Mouse (Mus musculus): ENCODE measurements at regions not wholly inside any gene's neighbourhood (a gene's known extent, or its start where the extent isn't known, plus 50 kb on each side); places are given as distances from the start of the nearest gene placed in this dataset.

GRCm38 (mm10) chr8:126659691-126660657 lies 66.2 kb upstream of the Irf2bp2 start:
- peak overlapping the region; percentile 89 for H3K27ac ChIP-seq (ENCODE audit: low read length)
- H3K36me3 ChIP-seq (ENCODE audit: control insufficient read depth, insufficient read depth, low read length), result no peaks in the 10 kb centered on the region
- H3K9me3 ChIP-seq (replicated peaks; ENCODE audit: control insufficient read depth, low read length), result no peaks in the 10 kb centered on the region
- H3K4me1 ChIP-seq (ENCODE audit: control insufficient read depth, insufficient read depth, low read length), result peaks cover 61% of the 10 kb centered on the region
- no peaks in the 10 kb centered on the region for H3K27me3 ChIP-seq (ENCODE audit: control insufficient read depth, insufficient read depth, low read length)
- H3K4me3 ChIP-seq (replicated peaks; ENCODE audit: low read length), result no peak overlapping the region
- no peak for ATAC-seq (ENCODE audit: insufficient read depth, low FRiP score)
- WGBS, result 27% methylated on average over 12 of the region's 12 CpGs
- peak overlapping the region; percentile 53 for H3K9ac ChIP-seq (ENCODE audit: low read length)
- peak overlapping the region; percentile 41 for H3K4me2 ChIP-seq (ENCODE audit: low read depth, low read length)

- no peaks in the 10 kb centered on the region for H3K36me3 ChIP-seq (ENCODE audit: control insufficient read depth, insufficient read depth, low read length)
- H3K4me2 ChIP-seq (ENCODE audit: low read depth, low read length), result no peak overlapping the region
- H3K9ac ChIP-seq (ENCODE audit: low read length), result no peak overlapping the region
- ATAC-seq (ENCODE audit: insufficient read depth, low FRiP score), result no peak
- H3K4me3 ChIP-seq (replicated peaks; ENCODE audit: low read length), result no peak overlapping the region
- peaks cover 36% of the 10 kb centered on the region for H3K4me1 ChIP-seq (ENCODE audit: control insufficient read depth, insufficient read depth, low read length)
- H3K27ac ChIP-seq (ENCODE audit: low read length), result no peak overlapping the region
- H3K27me3 ChIP-seq (ENCODE audit: control insufficient read depth, insufficient read depth, low read length), result no peaks in the 10 kb centered on the region
- no peaks in the 10 kb centered on the region for H3K9me3 ChIP-seq (replicated peaks; ENCODE audit: control insufficient read depth, low read length)
- 76% methylated on average over 6 of the region's 6 CpGs for WGBS
Measured at GRCm38 (mm10) chr8:126657546-126657945, 63.8 kb upstream of the Irf2bp2 start.

- Histone ChIP-seq H3K4me3 (replicated peaks; ENCODE audit: low read length) (no peak overlapping the region), H3K36me3 (ENCODE audit: control insufficient read depth, insufficient read depth, low read length) (no peaks in the 10 kb centered on the region), H3K27me3 (ENCODE audit: control insufficient read depth, insufficient read depth, low read length) (no peaks in the 10 kb centered on the region), H3K9ac (ENCODE audit: low read length) (no peak overlapping the region), H3K4me2 (ENCODE audit: low read depth, low read length) (no peak overlapping the region), H3K4me1 (ENCODE audit: control insufficient read depth, insufficient read depth, low read length) (peaks cover 28% of the 10 kb centered on the region), H3K9me3 (replicated peaks; ENCODE audit: control insufficient read depth, low read length) (no peaks in the 10 kb centered on the region), H3K27ac (ENCODE audit: low read length) (no peak overlapping the region)
- ATAC-seq (ENCODE audit: insufficient read depth, low FRiP score), result no peak
- 54% methylated on average over 10 of the region's 10 CpGs for WGBS
Measured at GRCm38 (mm10) chr8:126656554-126657260, 62.9 kb upstream of the Irf2bp2 start.

- Histone ChIP-seq H3K4me2 (ENCODE audit: low read depth, low read length) (no peak overlapping the region), H3K4me3 (replicated peaks; ENCODE audit: low read length) (no peak overlapping the region), H3K9ac (ENCODE audit: low read length) (no peak overlapping the region), H3K27me3 (ENCODE audit: control insufficient read depth, insufficient read depth, low read length) (no peaks in the 10 kb centered on the region), H3K9me3 (replicated peaks; ENCODE audit: control insufficient read depth, low read length) (no peaks in the 10 kb centered on the region), H3K27ac (ENCODE audit: low read length) (peak overlapping the region; percentile 23; the same call in 1 of the 2 replicates), H3K4me1 (ENCODE audit: control insufficient read depth, insufficient read depth, low read length) (peaks cover 17% of the 10 kb centered on the region), H3K36me3 (ENCODE audit: control insufficient read depth, insufficient read depth, low read length) (no peaks in the 10 kb centered on the region)
- no peak for ATAC-seq (ENCODE audit: insufficient read depth, low FRiP score)
- 39% methylated on average over 2 of the region's 2 CpGs for WGBS
Measured at GRCm38 (mm10) chr8:126655565-126655964, 61.8 kb upstream of the Irf2bp2 start.

GRCm38 (mm10) chr8:126654353-126654752 lies 60.6 kb upstream of the Irf2bp2 start:
- peaks cover 4% of the 10 kb centered on the region for H3K4me1 ChIP-seq (ENCODE audit: control insufficient read depth, insufficient read depth, low read length)
- no peak for ATAC-seq (ENCODE audit: insufficient read depth, low FRiP score)
- no peaks in the 10 kb centered on the region for H3K36me3 ChIP-seq (ENCODE audit: control insufficient read depth, insufficient read depth, low read length)
- no peaks in the 10 kb centered on the region for H3K9me3 ChIP-seq (replicated peaks; ENCODE audit: control insufficient read depth, low read length)
- no peak overlapping the region for H3K4me2 ChIP-seq (ENCODE audit: low read depth, low read length)
- WGBS, result 86% methylated on average over 7 of the region's 7 CpGs
- no peak overlapping the region for H3K9ac ChIP-seq (ENCODE audit: low read length)
- no peak overlapping the region for H3K27ac ChIP-seq (ENCODE audit: low read length)
- H3K27me3 ChIP-seq (ENCODE audit: control insufficient read depth, insufficient read depth, low read length), result no peaks in the 10 kb centered on the region
- H3K4me3 ChIP-seq (replicated peaks; ENCODE audit: low read length), result no peak overlapping the region

GRCm38 (mm10) chr8:126652151-126652550 lies 58.4 kb upstream of the Irf2bp2 start:
- no peaks in the 10 kb centered on the region for H3K36me3 ChIP-seq (ENCODE audit: control insufficient read depth, insufficient read depth, low read length)
- no peak for ATAC-seq (ENCODE audit: insufficient read depth, low FRiP score)
- H3K4me3 ChIP-seq (replicated peaks; ENCODE audit: low read length), result no peak overlapping the region
- no peak overlapping the region for H3K4me2 ChIP-seq (ENCODE audit: low read depth, low read length)
- H3K27me3 ChIP-seq (ENCODE audit: control insufficient read depth, insufficient read depth, low read length), result no peaks in the 10 kb centered on the region
- H3K9me3 ChIP-seq (replicated peaks; ENCODE audit: control insufficient read depth, low read length), result no peaks in the 10 kb centered on the region
- WGBS, result 76% methylated on average over 5 of the region's 5 CpGs
- no peak overlapping the region for H3K27ac ChIP-seq (ENCODE audit: low read length)
- H3K9ac ChIP-seq (ENCODE audit: low read length), result no peak overlapping the region
- H3K4me1 ChIP-seq (ENCODE audit: control insufficient read depth, insufficient read depth, low read length), result peaks cover 7% of the 10 kb centered on the region; the same call in 1 of the 2 replicates

GRCm38 (mm10) chr8:126650945-126651344 lies 57.2 kb upstream of the Irf2bp2 start:
- Histone ChIP-seq H3K4me3 (replicated peaks; ENCODE audit: low read length) (no peak overlapping the region), H3K36me3 (ENCODE audit: control insufficient read depth, insufficient read depth, low read length) (no peaks in the 10 kb centered on the region), H3K4me2 (ENCODE audit: low read depth, low read length) (no peak overlapping the region), H3K27me3 (ENCODE audit: control insufficient read depth, insufficient read depth, low read length) (no peaks in the 10 kb centered on the region), H3K9me3 (replicated peaks; ENCODE audit: control insufficient read depth, low read length) (no peaks in the 10 kb centered on the region), H3K9ac (ENCODE audit: low read length) (no peak overlapping the region), H3K4me1 (ENCODE audit: control insufficient read depth, insufficient read depth, low read length) (peaks cover 16% of the 10 kb centered on the region; the same call in 1 of the 2 replicates), H3K27ac (ENCODE audit: low read length) (no peak overlapping the region)
- ATAC-seq (ENCODE audit: insufficient read depth, low FRiP score), result no peak
- 71% methylated on average over 8 of the region's 8 CpGs for WGBS

- Histone ChIP-seq H3K4me2 (ENCODE audit: low read depth, low read length) (no peak overlapping the region), H3K27ac (ENCODE audit: low read length) (no peak overlapping the region), H3K27me3 (ENCODE audit: control insufficient read depth, insufficient read depth, low read length) (no peaks in the 10 kb centered on the region), H3K36me3 (ENCODE audit: control insufficient read depth, insufficient read depth, low read length) (no peaks in the 10 kb centered on the region), H3K4me3 (replicated peaks; ENCODE audit: low read length) (no peak overlapping the region), H3K9ac (ENCODE audit: low read length) (no peak overlapping the region), H3K4me1 (ENCODE audit: control insufficient read depth, insufficient read depth, low read length) (peaks cover 13% of the 10 kb centered on the region; the same call in 1 of the 2 replicates), H3K9me3 (replicated peaks; ENCODE audit: control insufficient read depth, low read length) (no peaks in the 10 kb centered on the region)
- no peak for ATAC-seq (ENCODE audit: insufficient read depth, low FRiP score)
- WGBS, result 88% methylated on average over 1 of the region's 1 CpGs
Measured at GRCm38 (mm10) chr8:126649305-126649704, 55.5 kb upstream of the Irf2bp2 start.

GRCm38 (mm10) chr8:126647350-126647749 lies 53.6 kb upstream of the Irf2bp2 start:
- Histone ChIP-seq H3K9ac (ENCODE audit: low read length) (no peak overlapping the region), H3K27me3 (ENCODE audit: control insufficient read depth, insufficient read depth, low read length) (no peaks in the 10 kb centered on the region), H3K9me3 (replicated peaks; ENCODE audit: control insufficient read depth, low read length) (0 out of 2 replicates have a peak, but pooled peaks cover 2% of the 10 kb centered on the region), H3K27ac (ENCODE audit: low read length) (no peak overlapping the region), H3K36me3 (ENCODE audit: control insufficient read depth, insufficient read depth, low read length) (no peaks in the 10 kb centered on the region), H3K4me3 (replicated peaks; ENCODE audit: low read length) (no peak overlapping the region), H3K4me1 (ENCODE audit: control insufficient read depth, insufficient read depth, low read length) (peaks cover 13% of the 10 kb centered on the region; the same call in 1 of the 2 replicates), H3K4me2 (ENCODE audit: low read depth, low read length) (no peak overlapping the region)
- 37% methylated on average over 1 of the region's 1 CpGs for WGBS
- ATAC-seq (ENCODE audit: insufficient read depth, low FRiP score), result no peak
